ENCODE assay signal across 9 mouse cellular contexts in genomic region chr11:83409792-83410291, GRCm38 (mm10). TPM values are rescaled to one million over a fixed set of nuclear protein-coding genes. Genes with fewer than 3 reads are reported as not detected.
A peak's percentile ranks its signal among the peaks of the same experiment; 100 is the strongest.
DNase-seq lines count a peak whose midpoint lies in the region; ATAC-seq lines count a peak whose summit lies in the region.
"Had no signal": no experiment of that assay in that cellular context is flagged by ENCODE, and none has a peak within 500 bp of the region (broad histone marks: within the 10 kb centered on the region; RNA-seq: fewer than 3 reads in every experiment).

No protein-coding gene starts in this region.

- peaks cover 24% of the 10 kb centered on the region for H3K4me1 ChIP-seq in heart, embryonic 15.5 days (replicated peaks)
- no peaks in the 10 kb centered on the region; the same call in 1 of the 2 replicates for H3K4me1 ChIP-seq in liver, embryonic 15.5 days (replicated peaks)

- WGBS in heart, embryonic 15.5 days = 3% methylated on average over 26 of the region's 40 CpGs
- WGBS in liver, embryonic 15.5 days (ENCODE audit: insufficient replicate concordance) = 3% methylated on average over 36 of the region's 40 CpGs

- DNase-seq in adrenal gland, adult 2 months = peak; percentile 30
- DNase-seq in adrenal gland, postnatal 25 days = no peak
- peak; percentile 55 for DNase-seq in retina, embryonic 14.5 days (ENCODE audit: low spot score)
- no peak for DNase-seq in retina, postnatal 1 day
- no peak for DNase-seq in spleen, adult 12 weeks (ENCODE audit: low spot score)
- no peak for DNase-seq in lung, postnatal 25 days (ENCODE audit: low spot score)

- H3K4me2 ChIP-seq in heart, embryonic 15.5 days = peak overlapping the region; percentile 91
- H3K4me2 ChIP-seq in liver, embryonic 15.5 days = peak overlapping the region; percentile 68

- no peaks in the 10 kb centered on the region for H3K9me3 ChIP-seq in heart, embryonic 15.5 days (replicated peaks)
- no peaks in the 10 kb centered on the region for H3K9me3 ChIP-seq in liver, embryonic 15.5 days (replicated peaks)

- H3K4me3 ChIP-seq in heart, embryonic 15.5 days = peak overlapping the region; percentile 87
- H3K4me3 ChIP-seq in liver, embryonic 15.5 days (replicated peaks) = peak overlapping the region; percentile 58

- H3K27me3 ChIP-seq in heart, embryonic 15.5 days = peaks cover 9% of the 10 kb centered on the region; the same call in 1 of the 2 replicates
- peaks cover 58% of the 10 kb centered on the region for H3K27me3 ChIP-seq in liver, embryonic 15.5 days

- H3K27ac ChIP-seq in heart, embryonic 15.5 days = peak overlapping the region; percentile 38; the same call in 1 of the 2 replicates
- H3K27ac ChIP-seq in liver, embryonic 15.5 days (replicated peaks) = no peak overlapping the region

- ATAC-seq in heart, embryonic 15.5 days (replicated peaks; ENCODE audit: insufficient number of reproducible peaks, insufficient read depth, low FRiP score, low read depth) = 0 out of 2 replicates have a peak, but pooled peaks have one; percentile 25
- ATAC-seq in liver, embryonic 15.5 days (ENCODE audit: insufficient read depth) = no peak

- H3K36me3 ChIP-seq in heart, embryonic 15.5 days = no peaks in the 10 kb centered on the region
- H3K36me3 ChIP-seq in liver, embryonic 15.5 days (replicated peaks) = no peaks in the 10 kb centered on the region

- peak overlapping the region; percentile 73 for H3K9ac ChIP-seq in heart, embryonic 15.5 days
- peak overlapping the region; percentile 15; the same call in 1 of the 2 replicates for H3K9ac ChIP-seq in liver, embryonic 15.5 days

RNA-seq across cellular contexts. Expression of gene Rasl10b, which starts 0.9 kb away (rescaled TPM):
- 10 to 100 TPM in 1 of 2 experiments, 1 to 10 TPM in 1; 8.6 to 14.3 TPM for total RNA-seq in adrenal gland, adult 2 months (2021)
- polyA plus RNA-seq in adrenal gland, adult 2 months (2012; rRNA removed) = 20.1 and 25.5 TPM in 2 replicates
- 9.8 and 12.7 TPM in 2 replicates for total RNA-seq in adrenal gland, postnatal 25 days (2021)
- polyA plus RNA-seq in heart, embryonic 15.5 days (2015; fragmentation: Nextera tagmentation; extraction: Ambion mirVana) = 8.1 and 9.7 TPM in 2 replicates
- polyA plus RNA-seq in liver, embryonic 15.5 days (2015; fragmentation: Nextera tagmentation; extraction: Ambion mirVana) = 0.12 and 0.22 TPM in 2 replicates

RNA-seq across cellular contexts. Expression of gene Gas2l2, which starts 19.4 kb away (rescaled TPM):
- total RNA-seq in adrenal gland, adult 2 months (2021) = not detected
- not detected in 2 replicates for polyA plus RNA-seq in adrenal gland, adult 2 months (2012; rRNA removed)
- not detected in 2 replicates for total RNA-seq in adrenal gland, postnatal 25 days (2021)
- 0.11 and 0.13 TPM in 2 replicates for polyA plus RNA-seq in heart, embryonic 15.5 days (2015; fragmentation: Nextera tagmentation; extraction: Ambion mirVana)
- polyA plus RNA-seq in liver, embryonic 15.5 days (2015; fragmentation: Nextera tagmentation; extraction: Ambion mirVana) = not detected in 2 replicates
- polyA plus RNA-seq: spleen, adult 2 months had no signal

RNA-seq across cellular contexts. Expression of gene 1700020L24Rik, which starts 27.6 kb away (rescaled TPM):
- under 1 TPM in 1 of 2 experiments, not detected in 1; 0.61 TPM for total RNA-seq in adrenal gland, adult 2 months (2021)
- 0.79 and 1.3 TPM in 2 replicates for polyA plus RNA-seq in adrenal gland, adult 2 months (2012; rRNA removed)
- 0.43 TPM in 1 of 2 replicates, not detected in the other for total RNA-seq in adrenal gland, postnatal 25 days (2021)
- 0.82 and 1.4 TPM in 2 replicates for polyA plus RNA-seq in heart, embryonic 15.5 days (2015; fragmentation: Nextera tagmentation; extraction: Ambion mirVana)
- polyA plus RNA-seq in liver, embryonic 15.5 days (2015; fragmentation: Nextera tagmentation; extraction: Ambion mirVana) = 2.3 and 2.7 TPM in 2 replicates

RNA-seq across cellular contexts. Expression of gene Mmp28, which starts 53.0 kb away (rescaled TPM):
- 10 to 100 TPM in 1 of 2 experiments, 1 to 10 TPM in 1; 8.7 to 22.6 TPM for total RNA-seq in adrenal gland, adult 2 months (2021)
- 24.2 and 27.2 TPM in 2 replicates for polyA plus RNA-seq in adrenal gland, adult 2 months (2012; rRNA removed)
- 6.7 and 8.0 TPM in 2 replicates for total RNA-seq in adrenal gland, postnatal 25 days (2021)
- 3.8 and 4.0 TPM in 2 replicates for polyA plus RNA-seq in heart, embryonic 15.5 days (2015; fragmentation: Nextera tagmentation; extraction: Ambion mirVana)
- 0.39 and 0.41 TPM in 2 replicates for polyA plus RNA-seq in liver, embryonic 15.5 days (2015; fragmentation: Nextera tagmentation; extraction: Ambion mirVana)

Comparison
In these comparisons a context has a peak if more than half of its experiments do, and no peak if none do; other contexts are left out.
1. DNase-seq: peak in adrenal gland, adult 2 months (single experiment) and retina, embryonic 14.5 days (single experiment); none in adrenal gland, postnatal 25 days (single experiment), retina, postnatal 1 day (single experiment), spleen, adult 12 weeks (single experiment) and lung, postnatal 25 days (single experiment).